Mouse (Mus musculus) lung, postnatal 0 days (tissue): ENCODE measurements around the gene Ip6k2.

ENCODE experiments used
- CTCF ChIP-seq: IDR thresholded peaks from 2 replicates; pipeline ENCODE4 v1.5.1; 2016; ENCODE audit warnings: antibody characterized with exemption, mild to moderate bottlenecking
- EP300 ChIP-seq: IDR thresholded peaks from 2 replicates; pipeline ENCODE4 v1.6.1; 2016; ENCODE audit warnings: antibody characterized with exemption, mild to moderate bottlenecking, control low read depth

- TF ChIP-seq CTCF (no peak), EP300 (no peak)
These were observed 23.2 kb downstream of the Ip6k2 start for GRCm38 (mm10) chr9:108806831-108807230.
